Mouse (Mus musculus): ENCODE results near the gene Tenm3. TPM values are rescaled to one million over a fixed set of nuclear protein-coding genes. Genes with fewer than 3 reads are reported as not detected.

The Tenm3 gene
- polyA plus RNA-seq, 1 experiment from 2014 or later, result 16.4 TPM

- no peaks in the 10 kb centered on the region for H3K27me3 ChIP-seq (replicated peaks)
- WGBS, result 82% methylated on average over 3 of the region's 3 CpGs
Measured at GRCm38 (mm10) chr8:48764011-48764410, 79.7 kb downstream of the Tenm3 start.

DNA sequence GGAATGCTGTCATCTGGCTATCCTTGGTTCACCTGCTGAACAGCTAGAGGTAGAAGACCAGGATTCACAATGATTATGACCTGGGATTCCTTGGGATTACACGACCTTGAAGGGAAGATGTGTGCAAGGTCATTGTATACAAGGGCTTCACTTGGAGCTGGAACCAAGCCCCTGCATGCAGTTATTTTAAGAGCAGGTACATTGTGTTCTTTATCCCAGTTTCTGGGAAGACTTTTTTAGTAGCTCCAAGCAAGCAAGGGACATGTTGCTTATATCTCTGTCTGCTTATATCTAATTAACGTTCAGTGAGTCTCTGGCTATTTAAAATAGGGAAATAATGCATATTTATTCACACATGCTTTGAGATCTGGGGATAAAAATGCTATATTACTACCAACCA is 86.9 kb downstream of the Tenm3 start:
- no peaks in the 10 kb centered on the region for H3K27me3 ChIP-seq (replicated peaks)
- no peak overlapping the region for H3K9ac ChIP-seq
- ATAC-seq, result no peak
- H3K4me2 ChIP-seq (replicated peaks), result no peak overlapping the region
- H3K9me3 ChIP-seq, result no peaks in the 10 kb centered on the region
- 75% methylated on average over 2 of the region's 2 CpGs for WGBS
- no peak overlapping the region for H3K4me3 ChIP-seq (replicated peaks)
- H3K4me1 ChIP-seq (replicated peaks), result 0 out of 2 replicates have a peak, but pooled peaks cover 4% of the 10 kb centered on the region
- H3K27ac ChIP-seq, result no peak overlapping the region
- H3K36me3 ChIP-seq, result no peaks in the 10 kb centered on the region

More at GRCm38 (mm10) chr8:48764011-48764410, 79.7 kb downstream of the Tenm3 start:
- ATAC-seq, result no peak
- Histone ChIP-seq H3K4me1 (replicated peaks) (no peaks in the 10 kb centered on the region), H3K4me3 (replicated peaks) (no peak overlapping the region), H3K9ac (no peak overlapping the region), H3K36me3 (no peaks in the 10 kb centered on the region), H3K9me3 (no peaks in the 10 kb centered on the region), H3K27ac (no peak overlapping the region), H3K4me2 (replicated peaks) (no peak overlapping the region)

- no peak overlapping the region for H3K9ac ChIP-seq
- 0 out of 2 replicates have a peak overlapping the region, but pooled peaks have one; percentile 19 for H3K4me2 ChIP-seq (replicated peaks)
- no peaks in the 10 kb centered on the region for H3K9me3 ChIP-seq
- H3K4me1 ChIP-seq (replicated peaks), result 0 out of 2 replicates have a peak, but pooled peaks cover 4% of the 10 kb centered on the region
- H3K27me3 ChIP-seq (replicated peaks), result no peaks in the 10 kb centered on the region
- peak; percentile 77 for ATAC-seq
- H3K36me3 ChIP-seq, result no peaks in the 10 kb centered on the region
- no peak overlapping the region for H3K4me3 ChIP-seq (replicated peaks)
- WGBS, result 40% methylated on average over 7 of the region's 7 CpGs
- H3K27ac ChIP-seq, result no peak overlapping the region
Measured at GRCm38 (mm10) chr8:48755492-48755891, 88.3 kb downstream of the Tenm3 start.

GRCm38 (mm10) chr8:48754959-48755358 is 88.8 kb downstream of the Tenm3 start:
- H3K4me3 ChIP-seq (replicated peaks), result no peak overlapping the region
- H3K9me3 ChIP-seq, result no peaks in the 10 kb centered on the region
- no peak overlapping the region for H3K27ac ChIP-seq
- no peak for ATAC-seq
- H3K4me2 ChIP-seq (replicated peaks), result no peak overlapping the region
- no peaks in the 10 kb centered on the region for H3K27me3 ChIP-seq (replicated peaks)
- H3K9ac ChIP-seq, result no peak overlapping the region
- no peaks in the 10 kb centered on the region for H3K36me3 ChIP-seq
- 80% methylated on average over 2 of the region's 2 CpGs for WGBS
- H3K4me1 ChIP-seq (replicated peaks), result 0 out of 2 replicates have a peak, but pooled peaks cover 4% of the 10 kb centered on the region

DNA sequence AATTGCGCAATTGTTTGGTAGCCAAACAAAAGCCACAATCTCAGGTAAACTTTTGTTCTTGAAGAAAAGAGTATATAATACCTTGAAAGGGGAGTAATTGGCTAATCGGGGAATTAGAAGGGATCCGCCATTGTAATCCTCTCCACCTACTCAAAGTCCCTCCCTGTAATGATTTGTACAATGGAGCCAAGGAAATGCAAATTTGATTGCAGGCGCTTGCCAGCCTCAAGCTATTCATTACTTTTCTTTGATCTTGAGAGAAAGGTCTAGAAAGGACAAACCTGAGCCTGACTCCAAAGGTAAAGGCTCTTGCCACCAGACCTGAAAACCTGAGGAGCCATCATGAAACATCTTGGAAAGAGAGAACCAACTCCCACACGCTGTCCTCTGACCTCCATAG is 91.8 kb downstream of the Tenm3 start:
- Histone ChIP-seq H3K9me3 (no peaks in the 10 kb centered on the region), H3K9ac (no peak overlapping the region), H3K4me2 (replicated peaks) (no peak overlapping the region), H3K27me3 (replicated peaks) (no peaks in the 10 kb centered on the region), H3K36me3 (no peaks in the 10 kb centered on the region), H3K4me1 (replicated peaks) (0 out of 2 replicates have a peak, but pooled peaks cover 4% of the 10 kb centered on the region), H3K27ac (no peak overlapping the region), H3K4me3 (replicated peaks) (no peak overlapping the region)
- ATAC-seq, result no peak
- WGBS, result 91% methylated on average over 5 of the region's 5 CpGs

GRCm38 (mm10) chr8:48748503-48749059 is 95.2 kb downstream of the Tenm3 start:
- Histone ChIP-seq H3K4me3 (replicated peaks) (no peak overlapping the region), H3K27ac (no peak overlapping the region), H3K4me1 (replicated peaks) (no peaks in the 10 kb centered on the region), H3K27me3 (replicated peaks) (no peaks in the 10 kb centered on the region), H3K36me3 (no peaks in the 10 kb centered on the region), H3K9me3 (no peaks in the 10 kb centered on the region), H3K4me2 (replicated peaks) (no peak overlapping the region), H3K9ac (no peak overlapping the region)
- 0 out of 2 replicates have a peak, but pooled peaks have one; percentile 20 for ATAC-seq
- WGBS, result 48% methylated on average over 13 of the region's 13 CpGs

DNA sequence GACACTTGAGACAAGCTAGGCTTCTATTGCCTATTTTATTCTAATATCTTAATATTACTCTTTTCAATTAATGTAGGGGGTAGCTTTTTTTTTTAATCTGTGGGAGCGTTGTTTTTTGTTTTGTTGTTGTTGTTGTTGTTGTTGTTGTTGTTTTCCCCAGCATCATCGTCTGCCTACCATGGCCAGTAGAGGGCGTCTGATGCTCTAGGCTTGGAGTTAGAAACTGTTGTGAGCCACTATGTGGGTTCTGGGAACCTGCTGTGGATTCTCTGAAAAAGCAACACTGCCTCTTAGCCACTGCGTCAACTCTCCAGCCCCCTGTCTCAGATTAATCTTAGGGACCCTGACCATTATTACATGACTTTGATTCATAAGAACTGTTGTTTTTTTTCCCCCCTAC is 99.8 kb downstream of the Tenm3 start:
- no peak overlapping the region for H3K4me2 ChIP-seq (replicated peaks)
- H3K27ac ChIP-seq, result no peak overlapping the region
- H3K36me3 ChIP-seq, result no peaks in the 10 kb centered on the region
- no peaks in the 10 kb centered on the region for H3K27me3 ChIP-seq (replicated peaks)
- no peaks in the 10 kb centered on the region for H3K9me3 ChIP-seq
- H3K4me1 ChIP-seq (replicated peaks), result peaks cover 6% of the 10 kb centered on the region
- no peak overlapping the region for H3K9ac ChIP-seq
- no peak overlapping the region for H3K4me3 ChIP-seq (replicated peaks)
- ATAC-seq, result no peak
- 83% methylated on average over 4 of the region's 4 CpGs for WGBS

DNA sequence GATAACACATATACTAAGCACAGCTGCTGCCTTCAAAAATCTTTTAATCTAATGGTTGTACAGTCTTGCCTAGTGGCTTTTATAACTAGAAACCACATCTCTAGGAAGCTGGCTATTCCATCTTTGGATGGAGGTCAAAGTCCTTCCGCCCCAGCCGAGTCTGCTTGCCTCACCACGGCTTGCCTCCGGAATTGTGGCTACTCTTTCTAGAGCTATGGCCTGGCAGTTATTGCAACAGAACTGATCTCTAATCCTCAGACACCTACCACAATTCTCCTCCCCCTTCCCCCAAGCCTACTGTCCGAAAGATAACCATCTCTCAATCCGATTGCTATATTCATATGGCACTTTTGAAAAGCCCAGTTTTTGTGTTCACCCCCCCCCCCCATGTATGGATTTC is 101.0 kb downstream of the Tenm3 start:
- no peaks in the 10 kb centered on the region for H3K36me3 ChIP-seq
- H3K27ac ChIP-seq, result no peak overlapping the region
- no peak for ATAC-seq
- 88% methylated on average over 6 of the region's 6 CpGs for WGBS
- no peak overlapping the region for H3K4me2 ChIP-seq (replicated peaks)
- no peaks in the 10 kb centered on the region for H3K27me3 ChIP-seq (replicated peaks)
- no peak overlapping the region for H3K4me3 ChIP-seq (replicated peaks)
- H3K9ac ChIP-seq, result no peak overlapping the region
- H3K9me3 ChIP-seq, result no peaks in the 10 kb centered on the region
- H3K4me1 ChIP-seq (replicated peaks), result peaks cover 6% of the 10 kb centered on the region

GRCm38 (mm10) chr8:48740951-48741350 is 102.8 kb downstream of the Tenm3 start:
- Histone ChIP-seq H3K9me3 (no peaks in the 10 kb centered on the region), H3K4me1 (replicated peaks) (peaks cover 6% of the 10 kb centered on the region), H3K36me3 (no peaks in the 10 kb centered on the region), H3K27me3 (replicated peaks) (no peaks in the 10 kb centered on the region), H3K4me3 (replicated peaks) (no peak overlapping the region), H3K27ac (no peak overlapping the region), H3K9ac (no peak overlapping the region), H3K4me2 (replicated peaks) (peak overlapping the region; percentile 46)
- ATAC-seq, result peak; percentile 31; the same call in 1 of the 2 replicates
- WGBS, result 42% methylated on average over 11 of the region's 11 CpGs

- ATAC-seq, result peak; percentile 47
- peaks cover 6% of the 10 kb centered on the region for H3K4me1 ChIP-seq (replicated peaks)
- no peaks in the 10 kb centered on the region for H3K27me3 ChIP-seq (replicated peaks)
- H3K4me2 ChIP-seq (replicated peaks), result peak overlapping the region; percentile 46
- peak overlapping the region; percentile 9; the same call in 1 of the 2 replicates for H3K4me3 ChIP-seq (replicated peaks)
- no peaks in the 10 kb centered on the region for H3K36me3 ChIP-seq
- 46% methylated on average over 23 of the region's 23 CpGs for WGBS
- H3K9ac ChIP-seq, result no peak overlapping the region
- H3K9me3 ChIP-seq, result no peaks in the 10 kb centered on the region
- H3K27ac ChIP-seq, result no peak overlapping the region
Measured at GRCm38 (mm10) chr8:48740147-48740881, 103.4 kb downstream of the Tenm3 start.

- no peak overlapping the region for H3K4me2 ChIP-seq (replicated peaks)
- no peak overlapping the region for H3K4me3 ChIP-seq (replicated peaks)
- ATAC-seq, result no peak
- no peaks in the 10 kb centered on the region for H3K4me1 ChIP-seq (replicated peaks)
- H3K36me3 ChIP-seq, result no peaks in the 10 kb centered on the region
- no peaks in the 10 kb centered on the region for H3K9me3 ChIP-seq
- 75% methylated on average over 10 of the region's 10 CpGs for WGBS
- H3K27me3 ChIP-seq (replicated peaks), result no peaks in the 10 kb centered on the region
- no peak overlapping the region for H3K9ac ChIP-seq
- H3K27ac ChIP-seq, result no peak overlapping the region
Measured at GRCm38 (mm10) chr8:48733731-48734130, 110.0 kb downstream of the Tenm3 start.

GRCm38 (mm10) chr8:48733057-48733456 is 110.7 kb downstream of the Tenm3 start:
- Histone ChIP-seq H3K4me1 (replicated peaks) (no peaks in the 10 kb centered on the region), H3K9ac (no peak overlapping the region), H3K4me3 (replicated peaks) (no peak overlapping the region), H3K9me3 (no peaks in the 10 kb centered on the region), H3K4me2 (replicated peaks) (no peak overlapping the region), H3K27me3 (replicated peaks) (no peaks in the 10 kb centered on the region), H3K27ac (no peak overlapping the region), H3K36me3 (no peaks in the 10 kb centered on the region)
- ATAC-seq, result no peak
- WGBS, result 64% methylated on average over 4 of the region's 4 CpGs

DNA sequence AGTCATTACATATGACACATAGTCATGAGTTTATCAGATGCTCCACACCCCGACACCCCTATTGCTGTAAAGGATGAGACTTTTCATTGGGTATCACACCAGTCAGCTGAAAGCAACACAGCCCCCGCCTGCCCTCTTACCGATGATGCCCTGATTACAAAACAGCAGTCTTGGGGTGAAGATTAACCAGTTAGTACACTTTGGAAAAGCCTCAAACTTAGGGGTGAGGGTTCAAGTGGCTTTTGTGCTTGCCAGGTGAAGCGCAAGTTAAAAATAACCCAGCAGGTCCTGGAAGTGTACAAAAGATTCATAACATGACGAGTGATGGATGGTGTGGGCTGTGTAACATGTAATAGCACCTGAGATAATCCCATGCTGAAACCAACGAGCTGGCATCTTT is 113.0 kb downstream of the Tenm3 start:
- Histone ChIP-seq H3K4me3 (replicated peaks) (no peak overlapping the region), H3K9ac (no peak overlapping the region), H3K4me2 (replicated peaks) (no peak overlapping the region), H3K27me3 (replicated peaks) (no peaks in the 10 kb centered on the region), H3K27ac (no peak overlapping the region), H3K4me1 (replicated peaks) (no peaks in the 10 kb centered on the region), H3K9me3 (no peaks in the 10 kb centered on the region), H3K36me3 (no peaks in the 10 kb centered on the region)
- WGBS, result 69% methylated on average over 6 of the region's 6 CpGs
- no peak for ATAC-seq

Measured in intestine, embryonic 15.5 days (tissue).